Mouse (Mus musculus) C2C12 (cell line): ENCODE measurements around the gene Ntrk3.

Source experiments
- CTCF ChIP-seq: IDR thresholded peaks from one replicate; pipeline ENCODE4 v1.5.1; 2011; ENCODE audit not compliant: control insufficient read depth, insufficient read depth, insufficient read length
- FOSL1 ChIP-seq: IDR thresholded peaks from one replicate; pipeline ENCODE4 v1.8.0; 2011; ENCODE audit warnings: mild to moderate bottlenecking, low read length; ENCODE audit not compliant: poor library complexity, insufficient read depth, severe bottlenecking
- MAX ChIP-seq: IDR thresholded peaks from one replicate; pipeline ENCODE4 v1.6.1; 2011; ENCODE audit warnings: mild to moderate bottlenecking, control low read depth
- MYOD1 ChIP-seq: IDR thresholded peaks from one replicate; pipeline ENCODE4 v1.6.1; 2011; ENCODE audit warnings: low read depth; ENCODE audit not compliant: control insufficient read depth, insufficient read length
- USF1 ChIP-seq: IDR thresholded peaks from one replicate; pipeline ENCODE4 v1.6.1; 2011; ENCODE audit warnings: low read depth, mild to moderate bottlenecking, control low read depth, moderate library complexity

DNA sequence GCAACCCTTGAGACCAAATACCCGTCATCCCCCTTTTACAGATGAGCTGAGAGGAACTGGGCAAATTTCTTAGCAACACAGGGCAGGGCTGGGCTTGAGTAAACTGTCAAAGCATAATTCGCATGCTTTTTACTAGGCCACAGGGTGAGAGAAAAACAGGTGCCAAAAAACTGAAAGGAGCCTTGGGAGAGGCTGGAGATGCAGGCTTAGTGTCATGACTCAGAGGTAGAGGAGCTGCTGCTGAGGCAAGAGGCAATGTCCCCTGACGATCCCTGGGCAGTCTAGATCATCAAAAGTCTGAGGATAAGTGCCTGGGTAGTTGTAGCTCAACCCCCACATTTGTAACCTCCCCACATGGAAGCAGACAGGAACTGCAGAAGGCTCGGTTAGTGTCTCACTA, 116.7 kb downstream of the Ntrk3 start:
- TF ChIP-seq MAX: no peak
- no peak for TF ChIP-seq CTCF
- no peak for TF ChIP-seq USF1
- TF ChIP-seq FOSL1: no peak
- no peak for TF ChIP-seq MYOD1
